13 mouse cellular contexts compared by ENCODE assay signal in the genomic region with DNA sequence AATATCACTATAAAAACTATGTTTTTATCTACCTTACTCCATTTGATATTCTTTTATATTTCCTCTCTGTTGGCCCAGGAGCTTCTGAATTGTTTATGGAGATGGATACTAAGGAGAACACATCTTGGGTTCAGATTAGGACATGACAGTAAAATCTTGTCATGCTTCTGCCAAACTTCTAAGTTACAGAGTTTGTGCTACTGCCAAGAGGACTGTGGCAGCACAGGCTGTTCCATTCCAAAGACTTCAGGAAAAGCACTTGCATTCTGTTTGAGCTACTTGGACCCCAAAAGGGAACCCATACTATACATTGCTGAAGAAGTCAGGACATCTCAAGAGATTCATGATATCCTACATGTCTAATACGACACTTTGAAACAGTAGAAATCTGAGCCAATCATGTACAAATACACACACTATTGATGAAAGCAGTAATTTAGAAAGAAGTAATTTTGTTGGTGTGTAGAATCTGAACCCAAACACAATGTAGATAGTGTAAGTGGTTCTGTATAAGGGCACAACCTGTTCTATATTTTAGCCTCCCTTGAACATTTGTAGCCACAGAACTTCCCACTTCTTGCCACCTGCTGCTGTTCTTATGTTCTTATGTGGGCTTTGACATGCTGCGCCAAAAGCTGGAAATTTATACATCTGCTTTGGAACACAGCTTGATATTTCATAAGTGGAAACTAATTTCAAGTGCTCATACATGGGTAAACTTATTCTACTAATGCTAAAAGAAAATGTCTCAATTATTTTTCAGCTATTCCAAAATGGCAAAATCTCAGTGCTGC. TPM values are rescaled to one million over a fixed set of nuclear protein-coding genes. Genes with fewer than 3 reads are reported as not detected.
"Had no signal": no experiment of that assay in that cellular context is flagged by ENCODE, and none has a peak within 500 bp of the region (broad histone marks: within the 10 kb centered on the region; RNA-seq: fewer than 3 reads in every experiment).

No protein-coding gene starts in this region.

- DNase-seq: kidney, adult 18-20 months; kidney, postnatal 10 days; kidney, postnatal 4 days; liver; liver, embryonic 13.5 days; liver, postnatal 0 days; lung, postnatal 14 days; thymus, adult 18-20 months; thymus, postnatal 25 days had no signal

RNA-seq across cellular contexts. Expression of a gene that starts 54.0 kb away (rescaled TPM):
- total RNA-seq: monocyte, adult 5-6 weeks; neutrophil, adult 5-6 weeks had no signal
- polyA plus RNA-seq: liver, embryonic 13.5 days; liver, postnatal 0 days; macrophage; small intestine, adult 2 months had no signal
